Comparison of ENCODE assay signal across 10 mouse cellular contexts in genomic region chr7:75827357-75827756, GRCm38 (mm10). TPM values are rescaled to one million over a fixed set of nuclear protein-coding genes. Genes with fewer than 3 reads are reported as not detected.
DNase-seq lines count a peak whose midpoint lies in the region; ATAC-seq and TF ChIP-seq lines count a peak whose summit lies in the region.
"Had no signal": no experiment of that assay in that cellular context is flagged by ENCODE, and none has a peak within 500 bp of the region (broad histone marks: within the 10 kb centered on the region; RNA-seq: fewer than 3 reads in every experiment).

No protein-coding gene starts in this region.

- no peak overlapping the region for H3K4me2 ChIP-seq in heart, embryonic 12.5 days
- H3K4me2 ChIP-seq: lung, embryonic 15.5 days; midbrain, embryonic 12.5 days had no signal

- no peak overlapping the region for H3K9ac ChIP-seq in heart, embryonic 12.5 days
- H3K9ac ChIP-seq in MEL (ENCODE audit: control insufficient read depth, low read depth, low read length, poor library complexity, severe bottlenecking), result no peak overlapping the region
- H3K9ac ChIP-seq: lung, embryonic 15.5 days; midbrain, embryonic 12.5 days had no signal

- H3K79me2 ChIP-seq in MEL (ENCODE audit: control insufficient read depth, insufficient read depth, low read length, poor library complexity), result no peaks in the 10 kb centered on the region

- H3K9me3 ChIP-seq in heart, embryonic 12.5 days (replicated peaks), result no peaks in the 10 kb centered on the region
- no peaks in the 10 kb centered on the region for H3K9me3 ChIP-seq in MEL (replicated peaks; ENCODE audit: insufficient read depth, low read length)
- H3K9me3 ChIP-seq: lung, embryonic 15.5 days; midbrain, embryonic 12.5 days had no signal

- no peak for ATAC-seq in heart, embryonic 12.5 days (ENCODE audit: insufficient number of reproducible peaks, low FRiP score)

- DNase-seq in heart, adult 18-20 months, result no peak
- DNase-seq in 416B (ENCODE audit: low read depth) (peak; percentile 82), MEL (ENCODE audit: low read depth, low spot score) (peak; percentile 64), liver (peak; percentile 75)
- no peak for DNase-seq in right cerebral cortex, adult 18-20 months
- no peak for DNase-seq in layer of hippocampus, adult 9-10 months (ENCODE audit: low spot score)

- peak overlapping the region; percentile 88 for H3K27ac ChIP-seq in heart, embryonic 12.5 days (ENCODE audit: poor library complexity, severe bottlenecking)
- no peak overlapping the region for H3K27ac ChIP-seq in MEL (ENCODE audit: control insufficient read depth, low read depth, low read length)
- H3K27ac ChIP-seq: gastrocnemius, adult 2 months; lung, embryonic 15.5 days; midbrain, embryonic 12.5 days had no signal

- peaks cover 26% of the 10 kb centered on the region for H3K4me1 ChIP-seq in heart, embryonic 12.5 days (replicated peaks)
- H3K4me1 ChIP-seq in MEL (ENCODE audit: control insufficient read depth in 1 of 2, insufficient read depth in 2 of 2, low read length in 2 of 2), result peaks cover 13 to 14% of the 10 kb centered on the region in 2 experiments
- H3K4me1 ChIP-seq: lung, embryonic 15.5 days had no signal

- no peaks in the 10 kb centered on the region for H3K27me3 ChIP-seq in heart, embryonic 12.5 days (replicated peaks)
- no peaks in the 10 kb centered on the region for H3K27me3 ChIP-seq in MEL (ENCODE audit: control insufficient read depth in 1 of 2, insufficient read depth in 2 of 2, low read length in 2 of 2)
- H3K27me3 ChIP-seq: lung, embryonic 15.5 days; midbrain, embryonic 12.5 days had no signal

- no peak overlapping the region for H3K4me3 ChIP-seq in heart, embryonic 12.5 days
- no peak overlapping the region for H3K4me3 ChIP-seq in MEL (ENCODE audit: control insufficient read depth in 1 of 2, insufficient read depth in 1 of 2, low read depth in 2 of 2, low read length in 2 of 2)
- H3K4me3 ChIP-seq: gastrocnemius, adult 2 months; lung, embryonic 15.5 days; midbrain, embryonic 12.5 days had no signal

- no peak for TF ChIP-seq POLR2A in MEL (IDR thresholded peaks at IDR 0.05; ENCODE audit: control insufficient read depth in 1 of 2, insufficient read depth in 1 of 2, low read depth in 1 of 2, low read length in 2 of 2, poor library complexity in 1 of 2)

- H3K36me3 ChIP-seq in heart, embryonic 12.5 days, result no peaks in the 10 kb centered on the region
- H3K36me3 ChIP-seq in MEL (ENCODE audit: control insufficient read depth in 1 of 2, insufficient read depth in 2 of 2, low read length in 2 of 2), result peaks cover 0 to 11% of the 10 kb centered on the region in 2 experiments; a peak in 2 of 4 replicates
- H3K36me3 ChIP-seq: lung, embryonic 15.5 days; midbrain, embryonic 12.5 days had no signal

- TF ChIP-seq EP300 in MEL (IDR thresholded peaks at IDR 0.05; ENCODE audit: low read depth in 1 of 2, low read length in 2 of 2), result peak; percentile 50 to 56

- no peak for TF ChIP-seq CTCF in MEL (IDR thresholded peaks at IDR 0.05 in 2 of 3, conservative IDR thresholded peaks at IDR 0.05 in 1 of 3; ENCODE audit: control insufficient read depth in 1 of 3, insufficient read depth in 1 of 3, low read depth in 2 of 3, low read length in 3 of 3, poor library complexity in 1 of 3, severe bottlenecking in 1 of 3)

- TF ChIP-seq RAD21 in MEL (IDR thresholded peaks at IDR 0.05; ENCODE audit: low read depth, low read length), result no peak

- 65% methylated on average over 1 of the region's 1 CpGs for WGBS in heart, embryonic 12.5 days

TF ChIP-seq in MEL, 35 proteins besides CTCF, POLR2A, EP300 and RAD21:
- TF ChIP-seq SMC3 (IDR thresholded peaks at IDR 0.05; ENCODE audit: low read depth, low read length), result no peak
- no peak for TF ChIP-seq ZMIZ1 (IDR thresholded peaks at IDR 0.05; ENCODE audit: low read depth, low read length)
- TF ChIP-seq MAFK (IDR thresholded peaks at IDR 0.05; ENCODE audit: borderline replicate concordance, low read depth, low read length), result no peak
- TF ChIP-seq BHLHE40 (IDR thresholded peaks at IDR 0.05; ENCODE audit: borderline replicate concordance, low read depth, low read length), result 0 out of 2 replicates have a peak, but pooled peaks have one; percentile 10
- TF ChIP-seq ZC3H11A (IDR thresholded peaks at IDR 0.05; ENCODE audit: low read depth, low read length), result no peak
- peak; percentile 62; the same call in 1 of the 2 replicates for TF ChIP-seq GATA1 (IDR thresholded peaks at IDR 0.05; ENCODE audit: low read depth, low read length)
- peak; percentile 41; the same call in 1 of the 2 replicates for TF ChIP-seq TCF12 (IDR thresholded peaks at IDR 0.05; ENCODE audit: low read depth, low read length)
- no peak for TF ChIP-seq MXI1 (IDR thresholded peaks at IDR 0.05; ENCODE audit: low read depth, low read length)
- peak; percentile 10; the same call in 1 of the 2 replicates for TF ChIP-seq TAL1 (IDR thresholded peaks at IDR 0.05; ENCODE audit: low read length)
- TF ChIP-seq MEF2A (IDR thresholded peaks at IDR 0.05; ENCODE audit: extremely low read depth, insufficient replicate concordance, low read depth, low read length, poor library complexity, severe bottlenecking), result no peak
- TF ChIP-seq ZNF384 (IDR thresholded peaks at IDR 0.05; ENCODE audit: low read depth, low read length), result no peak
- peak; percentile 38; the same call in 1 of the 2 replicates for TF ChIP-seq JUND (IDR thresholded peaks at IDR 0.05; ENCODE audit: low read depth, low read length)
- TF ChIP-seq RCOR1 (IDR thresholded peaks at IDR 0.05; ENCODE audit: low read depth, low read length), result 0 out of 2 replicates have a peak, but pooled peaks have one; percentile 18
- TF ChIP-seq ETS1 (IDR thresholded peaks at IDR 0.05; ENCODE audit: low read depth, low read length), result peak; percentile 67; the same call in 1 of the 2 replicates
- no peak for TF ChIP-seq E2F4 (IDR thresholded peaks at IDR 0.05; ENCODE audit: borderline replicate concordance, low read depth, low read length)
- TF ChIP-seq USF2 (IDR thresholded peaks at IDR 0.05; ENCODE audit: borderline replicate concordance in 1 of 2, insufficient read depth in 1 of 2, low read depth in 1 of 2, low read length in 2 of 2), result no peak
- peak; percentile 69; the same call in 1 of the 2 replicates for TF ChIP-seq GABPA (IDR thresholded peaks at IDR 0.05; ENCODE audit: low read depth, low read length)
TF ChIP-seq in MEL: peak in this region for 8.

RNA-seq across cellular contexts. Expression of gene Klhl25, which starts 20.8 kb away (rescaled TPM):
- polyA plus RNA-seq in heart, embryonic 12.5 days (2016; fragmentation: Nextera tagmentation; extraction: Ambion mirVana), result 11.6 and 12.0 TPM in 2 replicates
- total RNA-seq in heart, adult 18-20 months (2021), result 1 to 10 TPM; 4.0 to 4.4 TPM
- 7.4 and 8.0 TPM in 2 replicates for total RNA-seq in MEL (2012; rRNA removed)
- 10 to 100 TPM in 1 of 2 experiments, not detected in 1; 11.4 TPM for polyA plus RNA-seq in MEL (2012; ENCODE audit: insufficient read depth in 1 of 2, insufficient read length in 2 of 2, low read depth in 1 of 2, low replicate concordance in 2 of 2, missing spikeins in 1 of 2)

Comparison
In these comparisons a context has a peak if more than half of its experiments do, and no peak if none do; other contexts are left out.
1. DNase-seq: peak in 416B (single experiment), MEL (single experiment) and liver (single experiment); none in heart, adult 18-20 months (0 of 2), right cerebral cortex, adult 18-20 months (single experiment) and layer of hippocampus, adult 9-10 months (single experiment).